Mouse (Mus musculus): ENCODE measurements around the gene Cr1l. TPM values are rescaled to one million over a fixed set of nuclear protein-coding genes. Genes with fewer than 3 reads are reported as not detected.

The Cr1l gene
- total RNA-seq (2023), result 10 to 100 TPM; 71.8 to 79.2 TPM

GRCm38 (mm10) chr1:195130953-195131674 lies at the start of gene Cr1l:
Cr1l (minus strand) TSS chr1:195131586.

GRCm38 (mm10) chr1:195175980-195176931 lies 44.9 kb upstream of the Cr1l start, which contains the start of gene Cr2:
Cr2 (minus strand) TSS chr1:195176716.

GRCm38 (mm10) chr1:195092220-195092720 lies 39.1 kb downstream of the Cr1l start, which contains the start of gene Cd46:
Cd46 (minus strand) TSS chr1:195092249.

Other genes starting within 250 kb of the Cr1l start
- 1 to 10 TPM; 6.0 to 7.4 TPM for gene Cd34, start 192.8 kb downstream of the Cr1l start, total RNA-seq (2023)
- gene Cd46, start 39.3 kb downstream of the Cr1l start, total RNA-seq (2023), result 1 to 10 TPM; 4.4 to 5.9 TPM
- gene Cr2, start 45.1 kb upstream of the Cr1l start, total RNA-seq (2023), result 1 to 10 TPM in 1 of 2 experiments, under 1 TPM in 1; 0.77 to 1.3 TPM

All from neutrophil, adult 83 days (primary cell).